Mouse (Mus musculus): ENCODE results near the gene Pik3ap1.

The Pik3ap1 gene

GRCm38 (mm10) chr19:41282718-41283117, 102.2 kb downstream of the Pik3ap1 start:
- no peak for DNase-seq (ENCODE audit: inconsistent age in 2 of 2, low spot score in 1 of 2)

GRCm38 (mm10) chr19:41282216-41282615, 102.7 kb downstream of the Pik3ap1 start:
- no peak for DNase-seq (ENCODE audit: inconsistent age in 2 of 2, low spot score in 1 of 2)

GRCm38 (mm10) chr19:41279724-41280244, 105.1 kb downstream of the Pik3ap1 start:
- DNase-seq (ENCODE audit: inconsistent age in 2 of 2, low spot score in 1 of 2) = no peak

- DNase-seq (ENCODE audit: inconsistent age in 2 of 2, low spot score in 1 of 2) = peak in 1 of 2 experiments; percentile 50
These were observed 106.3 kb downstream of the Pik3ap1 start for GRCm38 (mm10) chr19:41278606-41279005.

GRCm38 (mm10) chr19:41275588-41275987, 109.3 kb downstream of the Pik3ap1 start:
- no peak for DNase-seq (ENCODE audit: inconsistent age in 2 of 2, low spot score in 1 of 2)

- DNase-seq (ENCODE audit: inconsistent age in 2 of 2, low spot score in 1 of 2) = no peak
These were observed 114.0 kb downstream of the Pik3ap1 start for GRCm38 (mm10) chr19:41270906-41271305.

GRCm38 (mm10) chr19:41270151-41270727, 114.7 kb downstream of the Pik3ap1 start:
- peak; percentile 42 to 68 for DNase-seq (ENCODE audit: inconsistent age in 2 of 2, low spot score in 1 of 2)

- DNase-seq (ENCODE audit: inconsistent age in 2 of 2, low spot score in 1 of 2) = no peak
These were observed 118.5 kb downstream of the Pik3ap1 start for GRCm38 (mm10) chr19:41266251-41266901.

GRCm38 (mm10) chr19:41264331-41264799, 120.5 kb downstream of the Pik3ap1 start:
- peak in 1 of 2 experiments; percentile 33 for DNase-seq (ENCODE audit: inconsistent age in 2 of 2, low spot score in 1 of 2)

GRCm38 (mm10) chr19:41263630-41264295, 121.1 kb downstream of the Pik3ap1 start, which contains the start of gene Tm9sf3:
Gene Tm9sf3 (minus strand): TSS chr19:41263997.
- peak; percentile 93 to 96 for DNase-seq (ENCODE audit: inconsistent age in 2 of 2, low spot score in 1 of 2)

- DNase-seq (ENCODE audit: inconsistent age in 2 of 2, low spot score in 1 of 2) = peak; percentile 83 to 93
These were observed 121.9 kb downstream of the Pik3ap1 start for GRCm38 (mm10) chr19:41262712-41263629.

GRCm38 (mm10) chr19:41260736-41261135, 124.2 kb downstream of the Pik3ap1 start:
- no peak for DNase-seq (ENCODE audit: inconsistent age in 2 of 2, low spot score in 1 of 2)

- no peak for DNase-seq (ENCODE audit: inconsistent age in 2 of 2, low spot score in 1 of 2)
These were observed 125.6 kb downstream of the Pik3ap1 start for GRCm38 (mm10) chr19:41259256-41259655.

- peak; percentile 35 to 80 for DNase-seq (ENCODE audit: inconsistent age in 2 of 2, low spot score in 1 of 2)
These were observed 126.2 kb downstream of the Pik3ap1 start for GRCm38 (mm10) chr19:41258707-41259106.

- DNase-seq (ENCODE audit: inconsistent age in 2 of 2, low spot score in 1 of 2) = no peak
These were observed 130.3 kb downstream of the Pik3ap1 start for GRCm38 (mm10) chr19:41254584-41254983.

- no peak for DNase-seq (ENCODE audit: inconsistent age in 2 of 2, low spot score in 1 of 2)
These were observed 135.9 kb downstream of the Pik3ap1 start for GRCm38 (mm10) chr19:41248968-41249367.

GRCm38 (mm10) chr19:41248271-41248670, 136.6 kb downstream of the Pik3ap1 start:
- peak in 1 of 2 experiments; percentile 48 for DNase-seq (ENCODE audit: inconsistent age in 2 of 2, low spot score in 1 of 2)

- DNase-seq (ENCODE audit: inconsistent age in 2 of 2, low spot score in 1 of 2) = no peak
These were observed 138.6 kb downstream of the Pik3ap1 start for GRCm38 (mm10) chr19:41246271-41246670.

GRCm38 (mm10) chr19:41244581-41244980, 140.3 kb downstream of the Pik3ap1 start:
- peak in 1 of 2 experiments; percentile 79 for DNase-seq (ENCODE audit: inconsistent age in 2 of 2, low spot score in 1 of 2)

GRCm38 (mm10) chr19:41241997-41242396, 142.9 kb downstream of the Pik3ap1 start:
- no peak for DNase-seq (ENCODE audit: inconsistent age in 2 of 2, low spot score in 1 of 2)

- DNase-seq (ENCODE audit: inconsistent age in 2 of 2, low spot score in 1 of 2) = no peak
These were observed 151.2 kb downstream of the Pik3ap1 start for GRCm38 (mm10) chr19:41233698-41234097.

Measured in adrenal gland, adult (tissue).